Mouse (Mus musculus): ENCODE data around the gene Uimc1. TPM values are rescaled to one million over a fixed set of nuclear protein-coding genes. Genes with fewer than 3 reads are reported as not detected.

The Uimc1 gene
- 20.7 and 23.5 TPM in 2 replicates for polyA plus RNA-seq (2014; fragmentation: Nextera tagmentation; extraction: Ambion mirVana)

DNA sequence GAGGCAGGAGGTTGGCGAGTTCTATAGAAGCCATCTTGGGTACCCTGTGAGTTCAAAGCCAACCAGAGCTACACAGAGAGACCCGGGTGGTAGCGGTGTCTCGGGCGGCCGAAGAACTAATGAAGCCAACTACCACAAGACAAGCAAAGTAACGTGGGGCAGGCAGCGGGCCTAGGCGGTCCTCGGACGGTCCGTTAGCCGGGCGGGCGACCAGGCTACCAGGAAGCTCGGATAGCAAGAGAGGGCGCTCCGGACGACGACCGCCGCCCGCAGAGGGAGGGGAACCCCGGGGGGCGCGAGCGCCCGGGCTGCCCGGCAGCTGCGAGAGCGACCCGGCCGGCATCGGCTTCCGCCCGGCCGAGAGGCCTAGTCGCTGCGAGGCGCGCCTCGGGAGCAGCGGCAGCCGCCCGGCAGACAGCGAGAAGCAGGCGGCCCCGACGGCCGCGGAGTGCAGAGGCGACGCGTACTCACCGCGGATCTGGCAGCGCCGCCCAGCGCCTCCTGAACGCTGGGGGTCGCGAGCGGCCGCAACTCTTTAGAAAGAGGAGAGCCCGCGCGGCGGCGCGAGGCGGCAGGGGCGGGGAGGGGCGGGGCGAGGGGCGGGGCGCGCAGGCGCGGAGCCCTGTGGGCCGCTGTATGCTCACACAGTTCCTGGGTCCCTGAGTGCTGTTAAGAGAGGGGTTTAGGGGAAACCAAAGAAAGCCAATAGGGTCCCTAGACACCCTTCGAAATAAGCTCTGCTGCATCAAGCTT lies at the start of gene Uimc1:
Gene Uimc1 (minus strand): TSS at position 575 of the 753 bp plus-strand sequence.
- Histone ChIP-seq H3K4me3 (ENCODE audit: low read depth, low read length) (peak within 1 kb of the TSS; percentile 80), H3K27me3 (replicated peaks; ENCODE audit: control insufficient read depth, insufficient read depth, low read length) (no peaks in the 10 kb centered on the region), H3K9me3 (replicated peaks; ENCODE audit: control insufficient read depth, low read length) (no peaks in the 10 kb centered on the region), H3K9ac (ENCODE audit: low read length) (peak within 1 kb of the TSS; percentile 89), H3K27ac (ENCODE audit: low read depth, low read length) (peak within 1 kb of the TSS; percentile 90), H3K36me3 (ENCODE audit: control insufficient read depth, insufficient read depth, low read length) (no peaks in the 10 kb centered on the region), H3K4me1 (ENCODE audit: control insufficient read depth, insufficient read depth, low read length) (peaks cover 7% of the 10 kb centered on the region), H3K4me2 (ENCODE audit: low read length) (peak within 1 kb of the TSS; percentile 66)
- DNase-seq (ENCODE audit: low spot score) = peak; percentile 95
- peak; percentile 96 for ATAC-seq
- WGBS = under 1% methylated on average over 69 of the region's 81 CpGs

GRCm38 (mm10) chr13:55140271-55140670 lies 40.2 kb upstream of the Uimc1 start:
- no peak overlapping the region for H3K27ac ChIP-seq (ENCODE audit: low read depth, low read length)
- no peaks in the 10 kb centered on the region for H3K9me3 ChIP-seq (replicated peaks; ENCODE audit: control insufficient read depth, low read length)
- WGBS = 25% methylated on average over 2 of the region's 2 CpGs
- H3K4me3 ChIP-seq (ENCODE audit: low read depth, low read length) = no peak overlapping the region
- H3K9ac ChIP-seq (ENCODE audit: low read length) = no peak overlapping the region
- peaks cover 2% of the 10 kb centered on the region for H3K4me1 ChIP-seq (ENCODE audit: control insufficient read depth, insufficient read depth, low read length)
- H3K36me3 ChIP-seq (ENCODE audit: control insufficient read depth, insufficient read depth, low read length) = no peaks in the 10 kb centered on the region
- DNase-seq (ENCODE audit: low spot score) (peak; percentile 57), ATAC-seq (no peak)
- H3K4me2 ChIP-seq (ENCODE audit: low read length) = no peak overlapping the region
- H3K27me3 ChIP-seq (replicated peaks; ENCODE audit: control insufficient read depth, insufficient read depth, low read length) = no peaks in the 10 kb centered on the region

- no peaks in the 10 kb centered on the region for H3K27me3 ChIP-seq (replicated peaks; ENCODE audit: control insufficient read depth, insufficient read depth, low read length)
- H3K9me3 ChIP-seq (replicated peaks; ENCODE audit: control insufficient read depth, low read length) = no peaks in the 10 kb centered on the region
- peaks cover 27% of the 10 kb centered on the region for H3K36me3 ChIP-seq (ENCODE audit: control insufficient read depth, insufficient read depth, low read length)
- H3K4me1 ChIP-seq (ENCODE audit: control insufficient read depth, insufficient read depth, low read length) = peaks cover 1% of the 10 kb centered on the region
- H3K4me2 ChIP-seq (ENCODE audit: low read length) = no peak overlapping the region
- peak; percentile 46 for DNase-seq (ENCODE audit: low spot score)
- H3K4me3 ChIP-seq (ENCODE audit: low read depth, low read length) = no peak overlapping the region
- 6% methylated on average over 5 of the region's 5 CpGs for WGBS
- H3K27ac ChIP-seq (ENCODE audit: low read depth, low read length) = no peak overlapping the region
- no peak overlapping the region for H3K9ac ChIP-seq (ENCODE audit: low read length)
- ATAC-seq = 0 out of 2 replicates have a peak, but pooled peaks have one; percentile 12
Measured at GRCm38 (mm10) chr13:55135382-55135781, 35.3 kb upstream of the Uimc1 start.

- Histone ChIP-seq H3K27ac (ENCODE audit: low read depth, low read length) (no peak within 1 kb of the TSS), H3K36me3 (ENCODE audit: control insufficient read depth, insufficient read depth, low read length) (peaks cover 38% of the 10 kb centered on the region), H3K4me3 (ENCODE audit: low read depth, low read length) (no peak within 1 kb of the TSS), H3K4me2 (ENCODE audit: low read length) (no peak within 1 kb of the TSS), H3K9ac (ENCODE audit: low read length) (no peak within 1 kb of the TSS), H3K4me1 (ENCODE audit: control insufficient read depth, insufficient read depth, low read length) (no peaks in the 10 kb centered on the region; the same call in 1 of the 2 replicates), H3K27me3 (replicated peaks; ENCODE audit: control insufficient read depth, insufficient read depth, low read length) (no peaks in the 10 kb centered on the region), H3K9me3 (replicated peaks; ENCODE audit: control insufficient read depth, low read length) (no peaks in the 10 kb centered on the region)
- DNase-seq (ENCODE audit: low spot score) = no peak
- WGBS = 98% methylated on average over 2 of the region's 2 CpGs
- ATAC-seq = no peak
Measured at GRCm38 (mm10) chr13:55133448-55133847, 33.3 kb upstream of the Uimc1 start, which contains the start of gene Gm17617. TSS of gene Gm17617 (minus strand) at chr13:55133548.

- Histone ChIP-seq H3K4me3 (ENCODE audit: low read depth, low read length) (no peak overlapping the region), H3K27me3 (replicated peaks; ENCODE audit: control insufficient read depth, insufficient read depth, low read length) (no peaks in the 10 kb centered on the region), H3K9me3 (replicated peaks; ENCODE audit: control insufficient read depth, low read length) (no peaks in the 10 kb centered on the region), H3K27ac (ENCODE audit: low read depth, low read length) (no peak overlapping the region), H3K4me1 (ENCODE audit: control insufficient read depth, insufficient read depth, low read length) (no peaks in the 10 kb centered on the region), H3K9ac (ENCODE audit: low read length) (no peak overlapping the region), H3K4me2 (ENCODE audit: low read length) (no peak overlapping the region), H3K36me3 (ENCODE audit: control insufficient read depth, insufficient read depth, low read length) (peaks cover 53% of the 10 kb centered on the region)
- DNase-seq (ENCODE audit: low spot score) = no peak
- 95% methylated on average over 6 of the region's 6 CpGs for WGBS
- ATAC-seq = no peak
Measured at GRCm38 (mm10) chr13:55124903-55125302, 24.8 kb upstream of the Uimc1 start.

DNA sequence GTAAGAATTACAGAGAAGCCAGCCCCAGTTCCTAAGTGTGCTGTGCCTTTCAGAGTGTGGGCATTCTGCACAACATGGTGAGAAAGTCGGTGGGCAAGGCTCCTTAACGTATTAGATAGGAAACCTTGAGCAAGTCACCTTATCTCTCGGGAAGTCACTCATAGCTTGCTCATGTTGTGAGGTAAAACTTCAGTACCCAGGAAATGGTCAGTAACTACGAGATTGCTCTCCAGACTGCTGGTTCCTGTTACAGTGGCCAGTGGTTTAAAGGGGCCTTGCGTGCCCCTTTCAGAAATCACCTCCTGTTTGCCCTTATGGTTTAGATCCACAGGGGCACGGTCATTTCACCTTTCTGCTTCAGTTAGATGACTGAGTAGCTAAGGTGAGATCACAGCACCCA lies 14.3 kb upstream of the Uimc1 start:
- no peak overlapping the region for H3K27ac ChIP-seq (ENCODE audit: low read depth, low read length)
- no peaks in the 10 kb centered on the region for H3K9me3 ChIP-seq (replicated peaks; ENCODE audit: control insufficient read depth, low read length)
- ATAC-seq (no peak), DNase-seq (ENCODE audit: low spot score) (no peak)
- H3K4me2 ChIP-seq (ENCODE audit: low read length) = no peak overlapping the region
- H3K9ac ChIP-seq (ENCODE audit: low read length) = no peak overlapping the region
- no peaks in the 10 kb centered on the region for H3K27me3 ChIP-seq (replicated peaks; ENCODE audit: control insufficient read depth, insufficient read depth, low read length)
- 87% methylated on average over 6 of the region's 6 CpGs for WGBS
- no peak overlapping the region for H3K4me3 ChIP-seq (ENCODE audit: low read depth, low read length)
- H3K4me1 ChIP-seq (ENCODE audit: control insufficient read depth, insufficient read depth, low read length) = no peaks in the 10 kb centered on the region
- H3K36me3 ChIP-seq (ENCODE audit: control insufficient read depth, insufficient read depth, low read length) = peaks cover 54% of the 10 kb centered on the region

DNA sequence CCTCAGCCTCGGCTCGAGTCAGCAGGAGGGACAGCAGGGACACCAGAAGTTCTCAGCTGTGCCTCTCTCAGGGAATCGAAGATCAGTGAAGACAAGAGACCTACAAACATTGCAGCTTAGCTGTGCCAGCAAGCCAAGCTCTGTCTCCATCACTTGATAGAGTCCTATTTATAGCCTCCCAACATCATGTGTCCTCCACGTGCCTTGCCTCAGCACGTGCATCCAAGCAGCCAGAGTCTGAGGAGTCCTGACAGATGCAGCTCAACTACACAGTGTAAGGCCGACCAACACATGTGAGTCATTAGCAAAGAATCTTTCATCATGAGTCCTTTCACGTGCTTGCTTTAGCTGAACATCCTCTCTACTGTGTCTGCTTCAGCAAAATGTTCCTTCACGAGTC lies 7.6 kb upstream of the Uimc1 start:
- Histone ChIP-seq H3K4me2 (ENCODE audit: low read length) (no peak overlapping the region), H3K27ac (ENCODE audit: low read depth, low read length) (no peak overlapping the region), H3K4me1 (ENCODE audit: control insufficient read depth, insufficient read depth, low read length) (peaks cover 7% of the 10 kb centered on the region), H3K9me3 (replicated peaks; ENCODE audit: control insufficient read depth, low read length) (no peaks in the 10 kb centered on the region), H3K4me3 (ENCODE audit: low read depth, low read length) (no peak overlapping the region), H3K36me3 (ENCODE audit: control insufficient read depth, insufficient read depth, low read length) (peaks cover 10% of the 10 kb centered on the region; the same call in 1 of the 2 replicates), H3K9ac (ENCODE audit: low read length) (no peak overlapping the region), H3K27me3 (replicated peaks; ENCODE audit: control insufficient read depth, insufficient read depth, low read length) (no peaks in the 10 kb centered on the region)
- WGBS = 88% methylated on average over 8 of the region's 8 CpGs
- DNase-seq (ENCODE audit: low spot score) = no peak
- ATAC-seq = no peak

DNA sequence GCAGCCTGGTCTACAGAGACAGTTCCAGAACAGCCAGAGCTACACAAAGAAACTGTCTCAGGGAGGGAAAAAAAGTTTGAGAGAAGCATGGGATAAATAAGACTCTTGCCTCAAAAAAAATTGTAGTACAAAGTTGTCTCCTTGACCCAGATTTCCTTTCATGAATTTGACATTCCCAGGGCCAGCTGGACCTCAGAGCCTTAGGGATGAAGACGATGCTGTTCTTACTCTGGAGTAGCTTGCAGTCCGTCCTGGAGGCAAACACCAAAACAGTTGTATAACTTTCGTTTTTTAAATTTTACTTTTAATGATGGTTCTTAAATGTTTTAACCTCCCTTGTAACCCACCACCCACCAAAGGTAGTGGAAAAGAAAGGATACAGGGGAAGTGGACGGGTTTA lies 7.0 kb upstream of the Uimc1 start:
- no peak overlapping the region for H3K4me2 ChIP-seq (ENCODE audit: low read length)
- DNase-seq (ENCODE audit: low spot score) = no peak
- 95% methylated on average over 4 of the region's 4 CpGs for WGBS
- peaks cover 10% of the 10 kb centered on the region; the same call in 1 of the 2 replicates for H3K36me3 ChIP-seq (ENCODE audit: control insufficient read depth, insufficient read depth, low read length)
- peaks cover 7% of the 10 kb centered on the region for H3K4me1 ChIP-seq (ENCODE audit: control insufficient read depth, insufficient read depth, low read length)
- no peak for ATAC-seq
- H3K9me3 ChIP-seq (replicated peaks; ENCODE audit: control insufficient read depth, low read length) = no peaks in the 10 kb centered on the region
- 0 out of 2 replicates have a peak overlapping the region, but pooled peaks have one; percentile 21 for H3K9ac ChIP-seq (ENCODE audit: low read length)
- H3K27ac ChIP-seq (ENCODE audit: low read depth, low read length) = no peak overlapping the region
- no peaks in the 10 kb centered on the region for H3K27me3 ChIP-seq (replicated peaks; ENCODE audit: control insufficient read depth, insufficient read depth, low read length)
- no peak overlapping the region for H3K4me3 ChIP-seq (ENCODE audit: low read depth, low read length)
